Mouse (Mus musculus): ENCODE measurements around the gene Olfr961. TPM values are rescaled to one million over a fixed set of nuclear protein-coding genes. Genes with fewer than 3 reads are reported as not detected.

Olfr961 gene
- polyA plus RNA-seq (2015; fragmentation: Nextera tagmentation; extraction: Ambion mirVana) = not detected in 2 replicates

DNA sequence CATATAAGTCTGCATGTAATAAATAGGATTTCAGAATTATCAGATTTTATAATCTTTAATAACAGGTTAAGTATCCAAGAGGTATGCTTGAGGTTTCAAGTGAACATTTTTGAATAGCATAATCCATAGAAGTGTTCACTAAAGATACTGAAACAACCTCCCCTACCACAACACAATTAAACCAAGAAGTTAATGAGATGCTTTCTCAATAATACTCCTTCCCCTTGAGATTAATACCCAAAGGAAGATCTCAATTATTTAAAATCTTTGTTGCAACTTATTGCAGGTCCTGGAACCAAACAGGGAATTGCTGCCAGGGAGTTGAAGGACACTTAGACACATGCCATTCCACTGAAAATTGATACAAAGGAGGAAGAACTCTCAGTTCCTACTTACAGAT lies at the start of gene Olfr961:
Gene Olfr961 (plus strand): TSS at position 301 of the 400 bp plus-strand sequence.
- Histone ChIP-seq H3K9ac (replicated peaks; ENCODE audit: low read depth, low read length) (no peak within 1 kb of the TSS), H3K27ac (ENCODE audit: low read length) (no peak within 1 kb of the TSS), H3K4me1 (replicated peaks; ENCODE audit: control insufficient read depth, insufficient read depth, low read length) (no peaks in the 10 kb centered on the region), H3K4me3 (replicated peaks; ENCODE audit: low read length) (no peak within 1 kb of the TSS), H3K9me3 (ENCODE audit: control insufficient read depth, low read length) (no peaks in the 10 kb centered on the region), H3K4me2 (ENCODE audit: low read length) (no peak within 1 kb of the TSS), H3K27me3 (replicated peaks; ENCODE audit: control insufficient read depth, insufficient read depth, low read length) (no peaks in the 10 kb centered on the region), H3K36me3 (ENCODE audit: control insufficient read depth, insufficient read depth) (no peaks in the 10 kb centered on the region)
- no peak for ATAC-seq

DNA sequence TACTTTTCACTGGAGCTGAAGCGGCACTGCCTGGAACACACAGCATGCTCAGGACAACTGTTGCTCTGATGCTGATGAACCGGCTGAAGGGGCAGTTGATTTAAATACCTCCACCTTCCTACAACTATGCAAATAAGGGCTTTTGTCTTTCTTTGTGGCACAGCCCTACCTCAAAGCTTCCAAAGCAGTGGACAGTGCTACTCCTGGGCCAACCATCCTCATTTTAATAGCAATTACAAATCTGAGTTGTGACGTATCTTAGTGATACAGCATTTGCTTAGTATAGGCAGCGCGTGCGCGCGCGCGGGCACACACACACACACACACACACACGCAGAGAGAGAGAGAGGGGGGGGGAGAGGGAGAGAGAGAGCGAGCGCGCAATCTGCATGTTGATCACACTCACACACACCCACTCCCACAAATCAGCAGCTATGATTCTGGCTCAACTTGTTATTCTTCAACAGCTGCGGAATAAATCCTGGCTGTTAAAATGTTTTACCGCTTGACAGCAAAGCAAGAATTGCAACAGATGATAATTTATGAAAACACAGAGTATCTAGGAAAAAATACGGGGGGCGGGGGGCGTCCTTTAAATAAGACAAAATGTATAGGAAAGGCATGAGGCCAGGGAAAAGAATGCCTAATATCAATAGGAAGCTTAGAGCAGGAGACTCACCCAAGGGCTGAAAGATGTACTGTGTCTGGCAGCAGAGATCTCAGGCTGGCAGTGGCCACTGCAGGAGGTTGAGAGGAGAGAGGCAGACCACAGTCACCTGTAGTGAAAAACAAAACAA lies 42.2 kb upstream of the Olfr961 start:
- peak overlapping the region; percentile 43; the same call in 1 of the 2 replicates for H3K9ac ChIP-seq (replicated peaks; ENCODE audit: low read depth, low read length)
- H3K4me1 ChIP-seq (replicated peaks; ENCODE audit: control insufficient read depth, insufficient read depth, low read length) = peaks cover 10% of the 10 kb centered on the region
- ATAC-seq = peak; percentile 95
- H3K36me3 ChIP-seq (ENCODE audit: control insufficient read depth, insufficient read depth) = no peaks in the 10 kb centered on the region
- H3K27ac ChIP-seq (ENCODE audit: low read length) = peak overlapping the region; percentile 59; the same call in 1 of the 2 replicates
- H3K4me2 ChIP-seq (ENCODE audit: low read length) = peak overlapping the region; percentile 63
- peak overlapping the region; percentile 42 for H3K4me3 ChIP-seq (replicated peaks; ENCODE audit: low read length)
- 0% methylated on average over 19 of the region's 19 CpGs for WGBS
- H3K27me3 ChIP-seq (replicated peaks; ENCODE audit: control insufficient read depth, insufficient read depth, low read length) = no peaks in the 10 kb centered on the region
- H3K9me3 ChIP-seq (ENCODE audit: control insufficient read depth, low read length) = no peaks in the 10 kb centered on the region

DNA sequence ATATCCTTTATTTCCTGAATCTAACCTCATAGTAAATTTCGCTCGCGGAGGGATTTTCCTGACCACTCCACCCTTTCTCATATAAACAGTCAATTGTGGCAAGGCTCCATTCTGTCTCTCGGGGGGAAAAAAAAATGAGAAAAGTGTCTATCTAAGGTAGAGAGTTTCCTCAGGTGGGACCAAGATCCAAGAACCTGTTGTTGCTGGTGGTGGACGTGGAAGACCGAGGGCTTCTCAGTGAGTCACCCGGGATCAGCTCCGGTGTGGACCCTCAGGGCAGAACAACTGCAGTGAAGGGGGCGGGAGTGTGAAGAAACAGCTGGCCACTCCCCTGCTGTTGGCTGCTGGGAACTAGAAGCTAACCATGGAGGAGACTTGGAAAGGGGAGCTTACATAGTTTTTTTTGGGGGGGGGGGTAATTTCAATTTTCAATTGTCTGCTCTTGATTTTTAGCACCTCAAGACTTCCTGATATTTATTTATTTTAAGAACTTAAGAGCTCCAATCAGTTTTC lies 41.5 kb upstream of the Olfr961 start:
- WGBS = 0% methylated on average over 9 of the region's 9 CpGs
- Histone ChIP-seq H3K27ac (ENCODE audit: low read length) (peak overlapping the region; percentile 59; the same call in 1 of the 2 replicates), H3K9ac (replicated peaks; ENCODE audit: low read depth, low read length) (peak overlapping the region; percentile 43; the same call in 1 of the 2 replicates)

DNA sequence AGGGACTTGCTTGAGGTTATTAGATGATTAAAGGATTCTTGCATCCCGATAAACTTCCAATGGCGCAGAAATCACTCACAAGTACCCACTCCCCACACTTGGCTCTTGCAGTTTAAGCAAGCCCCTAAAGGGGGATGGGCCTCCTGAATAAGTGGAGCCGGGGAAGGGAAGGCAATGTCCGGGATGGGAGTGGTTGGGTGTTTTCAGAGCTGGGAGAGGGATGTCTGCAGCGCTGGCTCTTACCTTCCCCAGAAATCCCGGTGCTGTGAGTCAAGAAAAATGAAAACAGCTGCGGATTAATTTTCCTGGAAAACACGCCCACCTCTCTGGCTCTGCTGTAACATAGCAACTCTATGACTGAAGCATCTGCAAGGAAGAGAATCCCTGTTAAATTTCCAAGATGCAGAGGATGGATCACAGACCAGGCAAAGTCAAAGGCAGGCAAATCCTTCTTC lies 40.9 kb upstream of the Olfr961 start, which contains the start of gene AW551984:
Gene AW551984 (minus strand): TSS at position 405 of the 455 bp plus-strand sequence.
- H3K4me2 ChIP-seq (ENCODE audit: low read length) = peak within 1 kb of the TSS; percentile 63
- H3K27me3 ChIP-seq (replicated peaks; ENCODE audit: control insufficient read depth, insufficient read depth, low read length) = no peaks in the 10 kb centered on the region
- H3K36me3 ChIP-seq (ENCODE audit: control insufficient read depth, insufficient read depth) = no peaks in the 10 kb centered on the region
- peaks cover 10% of the 10 kb centered on the region for H3K4me1 ChIP-seq (replicated peaks; ENCODE audit: control insufficient read depth, insufficient read depth, low read length)
- no peaks in the 10 kb centered on the region for H3K9me3 ChIP-seq (ENCODE audit: control insufficient read depth, low read length)
- H3K4me3 ChIP-seq (replicated peaks; ENCODE audit: low read length) = peak within 1 kb of the TSS; percentile 42
- ATAC-seq = peak; percentile 29
- H3K9ac ChIP-seq (replicated peaks; ENCODE audit: low read depth, low read length) = peak within 1 kb of the TSS; percentile 43; the same call in 1 of the 2 replicates
- under 1% methylated on average over 8 of the region's 8 CpGs for WGBS
- H3K27ac ChIP-seq (ENCODE audit: low read length) = no peak within 1 kb of the TSS

More for the DNA sequence above, 41.5 kb upstream of the Olfr961 start:
- Histone ChIP-seq H3K4me1 (replicated peaks; ENCODE audit: control insufficient read depth, insufficient read depth, low read length) (peaks cover 10% of the 10 kb centered on the region), H3K36me3 (ENCODE audit: control insufficient read depth, insufficient read depth) (no peaks in the 10 kb centered on the region), H3K9me3 (ENCODE audit: control insufficient read depth, low read length) (no peaks in the 10 kb centered on the region), H3K4me2 (ENCODE audit: low read length) (peak overlapping the region; percentile 63), H3K4me3 (replicated peaks; ENCODE audit: low read length) (peak overlapping the region; percentile 42), H3K27me3 (replicated peaks; ENCODE audit: control insufficient read depth, insufficient read depth, low read length) (no peaks in the 10 kb centered on the region)
- ATAC-seq = peak; percentile 27; the same call in 1 of the 2 replicates

DNA sequence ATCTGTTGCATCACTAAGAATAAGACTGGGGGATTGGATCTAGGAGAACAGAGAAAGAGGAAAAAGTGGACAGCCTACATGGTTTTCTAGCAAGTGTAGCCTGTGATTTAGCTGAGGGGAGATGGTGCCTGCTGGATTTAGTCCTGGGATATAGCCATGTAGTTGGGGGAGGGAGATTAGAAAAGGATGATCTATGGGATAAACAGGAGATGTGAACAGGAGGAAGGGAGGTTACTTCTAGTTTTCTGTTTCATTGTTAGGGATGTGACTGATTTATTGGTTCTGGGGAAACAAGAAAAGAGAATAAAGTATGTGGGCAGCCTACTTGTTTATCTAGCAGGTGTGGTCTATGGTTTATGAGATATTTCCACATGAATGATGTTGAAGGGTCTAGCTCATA lies 36.4 kb upstream of the Olfr961 start:
- no peak for ATAC-seq
- Histone ChIP-seq H3K27ac (ENCODE audit: low read length) (no peak overlapping the region), H3K4me2 (ENCODE audit: low read length) (no peak overlapping the region), H3K9ac (replicated peaks; ENCODE audit: low read depth, low read length) (no peak overlapping the region), H3K27me3 (replicated peaks; ENCODE audit: control insufficient read depth, insufficient read depth, low read length) (no peaks in the 10 kb centered on the region), H3K4me3 (replicated peaks; ENCODE audit: low read length) (no peak overlapping the region), H3K9me3 (ENCODE audit: control insufficient read depth, low read length) (no peaks in the 10 kb centered on the region), H3K4me1 (replicated peaks; ENCODE audit: control insufficient read depth, insufficient read depth, low read length) (peaks cover 4% of the 10 kb centered on the region), H3K36me3 (ENCODE audit: control insufficient read depth, insufficient read depth) (no peaks in the 10 kb centered on the region)

DNA sequence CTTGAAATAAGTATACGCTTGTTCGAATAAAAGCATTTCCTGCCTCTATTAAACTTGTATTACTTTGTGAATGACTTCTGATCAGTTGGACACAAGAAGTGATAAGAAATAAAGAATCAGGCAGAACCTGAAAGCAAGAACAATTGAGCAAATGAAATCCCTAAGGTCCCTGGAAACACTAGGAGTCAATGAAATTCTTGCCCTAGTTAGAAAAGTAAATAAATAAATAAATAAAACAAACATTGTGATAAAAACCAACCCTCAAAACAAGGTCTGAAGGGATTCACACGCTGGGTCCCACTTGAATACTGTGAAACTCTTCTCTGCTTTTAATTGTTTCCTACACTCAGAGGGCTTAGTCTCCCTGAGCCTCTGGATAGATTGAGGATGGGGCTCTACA lies 34.5 kb upstream of the Olfr961 start, which contains the start of gene Olfr148:
Gene Olfr148 (plus strand): TSS at position 301 of the 400 bp plus-strand sequence.
- no peaks in the 10 kb centered on the region for H3K27me3 ChIP-seq (replicated peaks; ENCODE audit: control insufficient read depth, insufficient read depth, low read length)
- WGBS = 71% methylated on average over 3 of the region's 3 CpGs
- no peak within 1 kb of the TSS for H3K4me3 ChIP-seq (replicated peaks; ENCODE audit: low read length)
- H3K36me3 ChIP-seq (ENCODE audit: control insufficient read depth, insufficient read depth) = no peaks in the 10 kb centered on the region
- no peak within 1 kb of the TSS for H3K27ac ChIP-seq (ENCODE audit: low read length)
- no peaks in the 10 kb centered on the region for H3K9me3 ChIP-seq (ENCODE audit: control insufficient read depth, low read length)
- no peaks in the 10 kb centered on the region for H3K4me1 ChIP-seq (replicated peaks; ENCODE audit: control insufficient read depth, insufficient read depth, low read length)
- ATAC-seq = no peak
- H3K9ac ChIP-seq (replicated peaks; ENCODE audit: low read depth, low read length) = no peak within 1 kb of the TSS
- no peak within 1 kb of the TSS for H3K4me2 ChIP-seq (ENCODE audit: low read length)

DNA sequence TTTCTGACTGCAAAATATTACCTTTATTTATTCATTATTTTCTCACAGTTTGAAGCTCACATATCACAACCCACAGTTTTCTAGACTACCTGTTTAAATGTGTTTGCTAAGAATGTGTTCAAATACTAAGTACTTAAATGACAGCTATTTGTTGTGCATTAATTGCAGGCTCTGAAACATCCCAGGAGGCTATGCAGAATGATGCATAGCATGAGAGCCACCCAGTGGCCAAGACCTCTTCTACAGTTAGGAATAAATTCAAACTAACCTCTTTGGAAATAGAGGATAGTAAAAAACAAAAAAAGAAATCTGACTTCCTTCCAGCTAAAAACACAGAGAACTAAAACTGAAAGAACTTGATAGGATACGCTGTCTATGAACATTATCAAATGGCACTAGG lies 32.9 kb upstream of the Olfr961 start:
- H3K4me3 ChIP-seq (replicated peaks; ENCODE audit: low read length) = no peak overlapping the region
- H3K27ac ChIP-seq (ENCODE audit: low read length) = no peak overlapping the region
- H3K9ac ChIP-seq (replicated peaks; ENCODE audit: low read depth, low read length) = no peak overlapping the region
- H3K4me2 ChIP-seq (ENCODE audit: low read length) = no peak overlapping the region
- H3K9me3 ChIP-seq (ENCODE audit: control insufficient read depth, low read length) = no peaks in the 10 kb centered on the region
- H3K36me3 ChIP-seq (ENCODE audit: control insufficient read depth, insufficient read depth) = no peaks in the 10 kb centered on the region
- ATAC-seq = peak; percentile 81
- H3K27me3 ChIP-seq (replicated peaks; ENCODE audit: control insufficient read depth, insufficient read depth, low read length) = no peaks in the 10 kb centered on the region
- no peaks in the 10 kb centered on the region for H3K4me1 ChIP-seq (replicated peaks; ENCODE audit: control insufficient read depth, insufficient read depth, low read length)
- 67% methylated on average over 1 of the region's 1 CpGs for WGBS

DNA sequence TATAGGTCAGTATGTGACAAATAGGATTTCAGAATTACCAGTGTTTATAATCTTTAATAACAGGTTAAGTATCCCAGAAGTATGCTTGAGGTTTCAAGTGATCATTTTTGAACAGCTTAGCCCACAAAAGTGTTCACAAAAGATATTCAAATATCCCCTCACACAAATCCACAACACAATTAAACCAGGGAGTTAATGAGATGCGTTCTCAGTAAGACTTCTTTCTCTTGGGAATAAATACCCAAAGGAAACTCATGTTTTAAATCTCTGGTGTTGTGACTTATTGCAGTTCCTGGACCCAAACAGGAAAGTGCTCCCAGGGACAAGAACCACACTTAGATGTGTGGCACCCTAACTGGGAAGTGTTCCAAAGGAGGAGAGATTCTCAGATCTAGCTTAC lies 23.8 kb upstream of the Olfr961 start, which contains the start of gene Olfr960:
Gene Olfr960 (plus strand): TSS at position 301 of the 400 bp plus-strand sequence.
- Histone ChIP-seq H3K36me3 (ENCODE audit: control insufficient read depth, insufficient read depth) (no peaks in the 10 kb centered on the region), H3K9me3 (ENCODE audit: control insufficient read depth, low read length) (no peaks in the 10 kb centered on the region), H3K27ac (ENCODE audit: low read length) (no peak within 1 kb of the TSS), H3K9ac (replicated peaks; ENCODE audit: low read depth, low read length) (no peak within 1 kb of the TSS), H3K4me3 (replicated peaks; ENCODE audit: low read length) (no peak within 1 kb of the TSS), H3K4me1 (replicated peaks; ENCODE audit: control insufficient read depth, insufficient read depth, low read length) (no peaks in the 10 kb centered on the region), H3K27me3 (replicated peaks; ENCODE audit: control insufficient read depth, insufficient read depth, low read length) (no peaks in the 10 kb centered on the region), H3K4me2 (ENCODE audit: low read length) (no peak within 1 kb of the TSS)
- 37% methylated on average over 1 of the region's 1 CpGs for WGBS
- no peak for ATAC-seq

DNA sequence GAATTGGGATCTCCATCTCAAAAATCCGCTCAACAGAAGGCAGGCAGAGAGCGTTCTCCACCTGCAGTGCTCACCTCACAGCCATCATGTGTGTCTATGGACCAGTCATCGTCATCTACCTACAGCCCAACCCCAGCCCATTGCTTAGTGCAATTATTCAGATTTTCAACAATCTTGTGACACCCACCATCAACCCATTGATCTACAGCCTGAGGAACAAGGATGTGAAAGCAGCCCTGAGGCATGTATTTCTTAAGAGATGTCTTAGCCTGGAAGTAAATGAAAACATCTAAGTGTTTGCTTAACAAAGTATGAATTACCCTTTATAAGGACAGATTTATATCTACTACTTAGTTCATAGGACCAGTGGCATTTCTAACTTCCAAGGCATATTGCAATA lies 21.1 kb upstream of the Olfr961 start:
- no peaks in the 10 kb centered on the region for H3K36me3 ChIP-seq (ENCODE audit: control insufficient read depth, insufficient read depth)
- no peaks in the 10 kb centered on the region for H3K4me1 ChIP-seq (replicated peaks; ENCODE audit: control insufficient read depth, insufficient read depth, low read length)
- H3K27me3 ChIP-seq (replicated peaks; ENCODE audit: control insufficient read depth, insufficient read depth, low read length) = no peaks in the 10 kb centered on the region
- no peak overlapping the region for H3K4me3 ChIP-seq (replicated peaks; ENCODE audit: low read length)
- H3K9me3 ChIP-seq (ENCODE audit: control insufficient read depth, low read length) = no peaks in the 10 kb centered on the region
- no peak overlapping the region for H3K27ac ChIP-seq (ENCODE audit: low read length)
- H3K4me2 ChIP-seq (ENCODE audit: low read length) = no peak overlapping the region
- ATAC-seq = no peak
- WGBS = 96% methylated on average over 3 of the region's 3 CpGs
- H3K9ac ChIP-seq (replicated peaks; ENCODE audit: low read depth, low read length) = no peak overlapping the region
